Mouse (Mus musculus) cerebellum, adult (tissue): Measurements from ENCODE around the gene Slc31a1.
A peak's percentile ranks its signal among the peaks of the same experiment; 100 is the strongest.

Experiments
- ATAC-seq: cut with Nextera tagmentation; 2 replicates; pipeline ENCODE4 v1.9.2; 2017; ENCODE audit warnings: mild to moderate bottlenecking, moderate library complexity, mixed read lengths; ENCODE audit not compliant: insufficient number of reproducible peaks, low FRiP score, low TSS enrichment

Slc31a1 gene

GRCm38 (mm10) chr4:62397616-62398365 is 37.3 kb downstream of the Slc31a1 start:
- no peak for ATAC-seq

DNA sequence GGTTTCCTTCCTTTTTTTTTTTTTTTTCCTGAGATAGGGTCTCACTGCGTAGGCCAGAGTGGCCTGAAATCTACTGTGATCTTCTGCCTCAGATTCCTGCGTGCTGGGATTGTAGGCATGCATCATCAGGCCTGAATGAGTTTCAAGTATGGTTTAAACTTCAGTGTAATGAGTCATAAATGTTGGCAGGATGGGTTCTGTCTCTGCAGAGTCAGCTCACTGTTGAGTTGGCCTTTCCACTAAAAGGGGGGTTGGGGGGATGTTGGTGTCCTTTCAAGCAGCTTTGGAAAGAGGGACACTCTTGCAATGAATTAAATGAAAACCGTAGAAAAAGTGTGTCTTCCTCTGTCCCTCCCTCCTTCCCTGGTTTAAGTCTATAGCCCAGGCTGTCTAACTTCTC is 38.4 kb downstream of the Slc31a1 start:
- no peak for ATAC-seq

DNA sequence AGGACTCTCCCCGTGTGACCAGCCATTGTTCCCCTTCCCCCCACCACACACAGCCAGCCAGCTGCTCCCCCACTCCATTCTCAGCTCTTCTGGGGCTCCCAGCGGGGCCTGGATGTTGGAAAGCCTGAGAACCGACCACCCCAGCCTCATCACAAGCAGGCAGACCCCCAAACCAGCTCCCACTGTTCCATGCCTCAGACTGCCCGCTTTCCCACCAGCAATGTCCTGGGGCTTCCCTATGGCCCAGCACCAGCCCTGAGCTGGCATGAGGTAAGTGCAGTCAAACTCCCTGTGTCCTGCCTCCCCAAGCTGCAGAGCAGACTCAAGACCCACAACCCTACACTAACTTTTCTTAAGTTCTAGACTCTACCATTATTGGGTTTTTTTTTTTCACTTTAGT is 45.6 kb downstream of the Slc31a1 start:
- no peak for ATAC-seq

- peak; percentile 47 for ATAC-seq
These were observed 47.4 kb downstream of the Slc31a1 start for GRCm38 (mm10) chr4:62407730-62408582.

DNA sequence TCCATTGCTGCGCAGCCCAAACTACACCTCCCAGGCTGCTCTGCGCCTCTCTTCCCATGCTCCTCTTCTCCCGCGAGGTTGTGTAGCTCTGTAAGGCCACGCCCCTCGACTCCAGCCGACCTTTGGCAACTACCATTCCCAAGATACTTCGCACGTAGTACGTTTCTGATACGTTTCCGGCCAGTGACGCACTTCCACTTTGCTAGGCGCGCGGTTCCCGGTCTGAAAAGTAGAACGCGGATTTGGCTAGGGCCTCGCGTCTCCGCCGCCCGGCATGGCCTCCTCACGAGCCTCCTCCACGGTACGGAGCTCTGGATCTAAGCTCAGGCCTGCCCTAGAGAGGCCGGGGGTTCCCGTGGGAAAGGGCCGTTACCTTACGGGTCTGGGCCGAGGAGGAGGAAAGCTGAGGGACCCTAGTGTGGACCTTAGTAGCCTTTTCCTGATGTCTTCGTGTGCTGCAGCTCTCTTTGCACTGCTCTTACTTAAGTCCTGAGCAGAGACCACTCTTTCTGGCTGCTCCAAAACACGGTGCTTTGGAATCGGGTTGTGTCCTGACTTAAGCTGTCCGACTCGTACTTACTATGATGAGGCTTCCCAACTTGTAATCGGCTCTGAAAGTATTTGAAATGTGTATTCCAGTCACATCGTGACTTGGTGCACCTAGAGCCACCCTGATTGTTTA is 48.2 kb downstream of the Slc31a1 start, which contains the start of the genes Cdc26 and Prpf4:
Gene Cdc26 (minus strand): TSS at position 42 of the 682 bp plus-strand sequence.
Gene Prpf4 (plus strand): TSS at position 197 of the 682 bp plus-strand sequence.
- peak; percentile 98 for ATAC-seq

- ATAC-seq: no peak
These were observed 49.1 kb downstream of the Slc31a1 start for GRCm38 (mm10) chr4:62409615-62410014.

- no peak for ATAC-seq
These were observed 49.8 kb downstream of the Slc31a1 start for GRCm38 (mm10) chr4:62410325-62410724.

GRCm38 (mm10) chr4:62411606-62412005 is 51.1 kb downstream of the Slc31a1 start:
- no peak for ATAC-seq

DNA sequence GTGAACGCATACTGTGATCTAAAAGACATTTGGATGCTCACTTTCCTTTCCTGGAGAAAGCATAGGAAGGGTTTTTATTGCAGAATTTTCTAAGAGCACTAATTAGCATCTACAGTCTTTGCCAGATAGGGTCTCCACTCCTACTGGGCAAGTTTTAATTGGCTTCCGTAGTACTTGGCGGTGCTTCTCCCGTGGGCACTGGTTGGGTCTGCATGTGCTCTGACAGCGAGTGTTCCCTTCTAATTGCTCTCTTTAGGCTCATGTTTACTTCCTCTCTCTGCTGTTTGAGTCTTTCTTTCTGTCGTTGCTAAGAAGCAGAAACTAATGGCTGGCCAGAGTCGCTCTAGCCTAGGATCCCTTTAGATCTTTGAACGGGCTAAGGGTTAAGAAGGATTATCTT is 57.9 kb downstream of the Slc31a1 start:
- ATAC-seq: no peak

DNA sequence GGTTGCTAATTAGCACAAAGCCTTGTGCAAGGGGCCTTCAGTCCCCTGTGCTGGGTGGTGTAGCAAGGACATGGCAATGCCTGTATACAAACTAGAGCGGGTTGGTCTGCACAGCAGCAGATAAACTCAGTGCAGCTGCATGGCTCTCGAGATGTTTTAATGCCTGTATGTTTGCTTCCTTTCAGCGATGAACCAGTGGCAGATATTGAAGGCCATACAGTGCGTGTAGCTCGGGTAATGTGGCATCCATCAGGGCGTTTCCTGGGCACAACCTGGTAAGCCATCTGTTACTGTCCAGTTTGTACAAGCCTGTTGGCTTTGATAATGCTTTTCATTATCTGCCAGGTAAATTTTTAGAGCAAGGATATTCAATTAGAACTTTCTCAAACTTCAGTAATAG is 58.6 kb downstream of the Slc31a1 start:
- peak; percentile 82 for ATAC-seq

DNA sequence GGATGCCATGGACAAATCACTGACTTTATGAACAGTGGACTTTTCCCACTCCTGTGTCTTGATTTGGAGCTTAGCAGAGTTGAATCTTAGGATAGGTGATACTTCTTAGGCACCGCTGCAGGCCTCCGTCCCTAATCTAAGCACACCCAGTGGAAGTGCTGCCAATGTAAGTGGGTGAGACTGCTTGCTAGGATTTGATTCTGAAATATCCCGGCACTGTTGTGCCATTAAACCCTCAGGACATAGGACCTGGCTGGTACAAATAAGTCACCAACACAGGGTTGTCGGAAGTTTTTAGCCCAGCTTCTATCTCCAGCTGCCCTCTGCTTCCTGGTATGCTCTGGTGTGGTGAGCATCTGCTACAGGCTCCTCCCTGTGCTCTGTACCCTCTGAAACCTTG is 65.4 kb downstream of the Slc31a1 start:
- ATAC-seq: no peak

- ATAC-seq: peak; percentile 56
These were observed 67.6 kb downstream of the Slc31a1 start for GRCm38 (mm10) chr4:62427978-62428758.

DNA sequence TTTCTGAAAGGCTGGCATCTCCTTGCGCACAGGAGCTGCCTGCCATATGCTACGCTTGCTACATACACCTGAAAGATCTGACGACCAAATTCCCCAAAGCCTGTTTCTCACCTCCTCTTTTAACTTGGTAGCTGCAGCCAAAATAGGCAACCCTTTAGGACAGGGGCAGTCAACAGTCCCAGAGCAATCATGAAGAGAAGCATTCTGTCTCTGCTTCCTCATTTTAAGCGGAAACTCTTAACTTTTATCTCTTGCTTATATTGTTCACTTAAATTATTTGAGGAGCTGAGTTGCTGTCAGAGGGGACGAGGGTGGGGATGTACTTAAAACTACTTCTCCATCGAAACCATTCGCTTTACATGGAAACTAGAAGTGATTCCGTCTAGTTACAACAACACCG is 69.1 kb downstream of the Slc31a1 start:
- no peak for ATAC-seq

DNA sequence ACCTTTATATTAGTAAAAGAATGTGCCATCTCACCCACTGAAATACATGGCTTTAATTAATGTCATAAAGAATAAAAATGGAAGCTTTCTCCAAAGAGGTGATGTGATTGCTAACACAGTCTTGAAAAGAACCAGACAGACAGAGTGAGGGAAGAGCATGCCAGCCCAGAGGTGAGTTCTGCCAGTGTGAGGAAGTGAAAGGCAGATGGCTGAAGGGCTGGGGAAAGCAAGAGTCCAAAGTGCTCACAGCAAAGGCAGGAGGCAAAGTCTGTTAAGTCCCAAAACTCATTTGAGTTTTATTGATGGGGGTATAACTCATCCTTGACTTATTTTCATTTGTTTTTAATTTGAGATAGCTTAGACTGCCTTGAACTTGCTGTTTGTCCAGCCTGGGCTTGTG is 70.2 kb downstream of the Slc31a1 start:
- no peak for ATAC-seq

DNA sequence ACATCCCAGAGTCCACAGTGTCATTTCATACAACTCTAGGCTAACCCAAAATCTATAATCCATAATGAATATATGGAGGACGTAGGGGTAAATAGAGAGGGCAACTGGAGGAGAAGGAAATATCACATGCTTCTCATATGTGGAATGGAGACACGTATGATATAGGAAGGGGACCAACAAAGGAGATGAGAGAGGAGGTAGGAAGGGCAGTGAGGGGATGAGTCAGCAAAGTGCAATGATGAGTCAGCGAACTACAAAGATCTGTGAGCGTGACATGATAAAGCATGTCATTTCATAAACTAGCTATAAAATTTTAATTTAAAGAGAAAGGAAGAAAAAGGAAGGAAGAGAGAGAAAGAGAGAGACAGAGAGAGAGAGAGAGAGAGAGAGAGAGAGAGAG is 71.0 kb downstream of the Slc31a1 start:
- no peak for ATAC-seq

DNA sequence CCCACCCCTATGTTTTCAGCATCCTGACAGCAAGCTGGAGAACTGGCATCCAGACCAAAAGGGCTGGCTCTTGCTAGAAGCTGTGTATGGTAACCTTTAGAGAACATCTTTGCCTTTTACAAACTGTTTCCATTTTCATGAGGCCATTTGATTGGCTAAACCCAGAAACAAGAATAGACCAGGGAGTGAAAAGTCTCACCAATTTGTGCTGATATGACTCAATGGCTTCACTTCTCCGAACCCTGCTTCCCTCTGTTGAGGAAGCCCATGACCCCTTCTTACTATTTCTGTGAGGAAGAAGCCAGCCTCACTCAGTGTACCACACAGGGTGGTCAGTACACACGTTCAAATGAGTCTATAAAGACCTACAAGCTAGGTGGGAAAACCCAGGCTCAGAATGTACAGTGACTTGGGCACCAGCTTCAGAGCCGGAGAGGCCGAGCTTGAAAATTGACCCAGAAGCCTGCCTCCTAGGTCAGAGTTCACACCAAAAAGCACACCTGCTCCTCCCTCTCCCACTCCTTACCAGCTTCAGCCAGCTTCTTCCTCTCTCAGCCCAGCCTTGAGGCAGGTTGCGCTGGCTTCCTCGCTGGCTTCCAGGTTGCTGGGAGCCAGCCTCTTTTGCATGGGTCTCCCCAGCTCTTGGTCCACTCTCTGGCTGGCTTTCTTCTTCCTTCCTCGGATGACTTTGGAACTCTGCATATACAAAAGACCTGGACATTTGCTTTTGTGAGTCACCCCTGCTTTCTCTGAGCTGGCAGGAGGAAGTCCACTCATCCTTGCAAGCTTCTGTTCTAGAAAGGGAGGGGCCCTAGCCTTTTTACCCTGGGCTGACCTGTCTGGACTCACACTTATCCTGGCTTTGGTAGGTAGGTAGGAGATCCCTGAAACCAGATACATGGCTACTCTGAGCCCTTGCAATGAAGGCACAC is 73.7 kb downstream of the Slc31a1 start:
- no peak for ATAC-seq

GRCm38 (mm10) chr4:62435081-62435480 is 74.6 kb downstream of the Slc31a1 start, which contains the start of gene Rnf183:
Gene Rnf183 (minus strand): TSS chr4:62435252.
- ATAC-seq: no peak

DNA sequence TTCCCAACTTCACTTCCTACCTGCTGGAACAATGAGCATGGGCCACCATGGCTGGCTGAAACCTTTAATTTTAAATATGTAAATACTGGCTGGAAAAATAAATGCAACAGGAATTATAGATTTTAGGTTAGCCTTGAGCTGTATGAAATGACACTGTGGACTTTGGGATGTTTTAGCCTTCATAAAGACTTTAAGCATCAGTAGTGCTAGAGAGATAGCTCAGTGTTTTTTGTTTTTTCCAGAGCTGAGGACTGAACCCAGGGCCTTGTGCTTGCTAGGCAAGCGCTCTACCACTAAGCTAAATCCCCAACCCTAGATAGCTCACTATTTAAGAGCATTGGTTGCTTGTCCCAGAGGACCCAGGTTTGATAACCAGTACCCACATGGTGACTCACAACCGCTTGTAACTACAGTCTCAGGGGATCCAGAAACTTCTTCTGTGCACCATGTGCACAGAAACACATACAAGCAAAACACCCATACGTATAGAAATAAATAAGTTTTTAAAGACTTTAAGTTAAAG is 76.8 kb downstream of the Slc31a1 start:
- ATAC-seq: no peak

- no peak for ATAC-seq
These were observed 77.3 kb downstream of the Slc31a1 start for GRCm38 (mm10) chr4:62437871-62438270.
